Mouse (Mus musculus) heart, postnatal 10 days (tissue): ENCODE results near the gene Gpr162. TPM values are rescaled to one million over a fixed set of nuclear protein-coding genes. Genes with fewer than 3 reads are reported as not detected.
"Not testable (repeated sequence)": the region's sequence is repeated elsewhere in the genome, so short reads cannot be mapped to it uniquely, and the experiment has no call there.

Experiments used
- DNase-seq, 2 experiments: peaks; one replicate each; pipeline ENCODE4 v3.0.0; 2021
- intact Hi-C: fragments of 180-260 bp; cut with DNase I; formaldehyde crosslinking; loops from one replicate; pipeline ENCODE4 v1.15.1; 2025
- total RNA-seq, 2 experiments: library from RNA; stranded (reverse); gene quantifications; 2 replicates each; pipeline ENCODE4 v1.2.3; 2021

The Gpr162 gene
- total RNA-seq, 2 experiments from 2014 or later, result 3.0 to 4.9 TPM

GRCm38 (mm10) chr6:124814858-124815774 is 48.7 kb downstream of the Gpr162 start:
- intact Hi-C loops, result loop anchor here (1.0 kb wide), 1 partner anchor 13 kb away; no protein-coding TSS in a partner anchor

GRCm38 (mm10) chr6:124814448-124814847 is 49.3 kb downstream of the Gpr162 start:
- intact Hi-C loops, result loop anchor here (1.0 kb wide), 1 partner anchor 14 kb away; no protein-coding TSS in a partner anchor
- DNase-seq, result no peak

More at GRCm38 (mm10) chr6:124814858-124815774, 48.7 kb downstream of the Gpr162 start:
- DNase-seq, result no peak

GRCm38 (mm10) chr6:124813933-124814332 is 49.9 kb downstream of the Gpr162 start, which contains the start of gene Tpi1:
Tpi1 (minus strand) TSS chr6:124814296.
- intact Hi-C loops, result loop anchor here (1.0 kb wide), 1 partner anchor 14 kb away; no protein-coding TSS in a partner anchor
- peak; percentile 93 to 95 for DNase-seq

GRCm38 (mm10) chr6:124813496-124813895 is 50.3 kb downstream of the Gpr162 start:
- intact Hi-C loops, result no loop called here
- peak; percentile 79 for DNase-seq

GRCm38 (mm10) chr6:124812848-124813247 is 50.9 kb downstream of the Gpr162 start:
- intact Hi-C loops, result no loop called here
- peak in 1 of 2 experiments; percentile 26 for DNase-seq

GRCm38 (mm10) chr6:124811701-124812560 is 51.9 kb downstream of the Gpr162 start:
- intact Hi-C loops, result no loop called here
- no peak for DNase-seq

- DNase-seq, result no peak
- intact Hi-C loops, result no loop called here
Observed at GRCm38 (mm10) chr6:124811403-124811665, 52.4 kb downstream of the Gpr162 start.

GRCm38 (mm10) chr6:124810566-124811402 is 53.0 kb downstream of the Gpr162 start:
- DNase-seq, intact Hi-C loops: not testable (repeated sequence)

GRCm38 (mm10) chr6:124809775-124810538 is 53.8 kb downstream of the Gpr162 start:
- intact Hi-C loops, result loop anchor here (5.0 kb wide), 1 partner anchor 53 kb away; the partner anchor contains the start of genes Atn1 and Gm45234
- DNase-seq, result no peak

GRCm38 (mm10) chr6:124809052-124809774 is 54.6 kb downstream of the Gpr162 start:
- DNase-seq, result peak; percentile 87 to 90
- intact Hi-C loops, result loop anchor here (5.0 kb wide), 1 partner anchor 52 kb away; the partner anchor contains the start of genes Atn1 and Gm45234

Other genes starting within 250 kb of the Gpr162 start
- under 1 TPM; 0.26 to 0.45 TPM for gene C1s2, start 227.9 kb downstream of the Gpr162 start, total RNA-seq
- 10 to 100 TPM; 56.5 to 68.8 TPM for gene Lpcat3, start 201.0 kb downstream of the Gpr162 start, total RNA-seq
- gene Emg1, start 151.8 kb downstream of the Gpr162 start, total RNA-seq, result 10 to 100 TPM; 64.2 to 66.4 TPM
- gene Phb2, start 151.6 kb downstream of the Gpr162 start, total RNA-seq, result 100 to 1,000 TPM; 394 to 399 TPM
- 1 to 10 TPM; 5.0 to 6.0 TPM for gene Ptpn6, start 125.3 kb downstream of the Gpr162 start, total RNA-seq
- gene Grcc10, start 122.6 kb downstream of the Gpr162 start, total RNA-seq, result 100 to 1,000 TPM; 322 to 335 TPM
- gene Gm45234, start 108.0 kb downstream of the Gpr162 start, total RNA-seq, result under 1 TPM in 1 of 2 experiments, not detected in 1; 0.98 TPM
- gene Atn1, start 107.5 kb downstream of the Gpr162 start, total RNA-seq, result 10 to 100 TPM; 59.4 to 59.7 TPM
- gene Eno2, start 94.3 kb downstream of the Gpr162 start, total RNA-seq, result 1 to 10 TPM; 3.4 to 3.7 TPM
- gene Lrrc23, start 84.3 kb downstream of the Gpr162 start, total RNA-seq, result not detected
- 1 to 10 TPM; 3.1 TPM for gene Spsb2, start 55.3 kb downstream of the Gpr162 start, total RNA-seq
- gene Tpi1, start 49.7 kb downstream of the Gpr162 start, total RNA-seq, result 100 to 1,000 TPM; 870 to 877 TPM
- gene Usp5, start 34.5 kb downstream of the Gpr162 start, total RNA-seq, result 10 to 100 TPM; 87.5 to 87.9 TPM
- 10 to 100 TPM; 19.1 to 23.2 TPM for gene Cdca3, start 34.4 kb downstream of the Gpr162 start, total RNA-seq
- gene Gnb3, start 23.7 kb downstream of the Gpr162 start, total RNA-seq, result 1 to 10 TPM; 3.9 to 4.4 TPM
- 10 to 100 TPM; 27.1 to 27.3 TPM for gene P3h3, start 6.2 kb downstream of the Gpr162 start, total RNA-seq
- gene Cd4, start 24.2 kb upstream of the Gpr162 start, total RNA-seq, result 1 to 10 TPM; 1.2 to 2.1 TPM
- gene Lag3, start 47.7 kb upstream of the Gpr162 start, total RNA-seq, result under 1 TPM; 0.72 to 0.84 TPM
- 100 to 1,000 TPM; 516 to 532 TPM for gene Ptms, start 56.1 kb upstream of the Gpr162 start, total RNA-seq
- 100 to 1,000 TPM; 231 to 236 TPM for gene Mlf2, start 67.4 kb upstream of the Gpr162 start, total RNA-seq
- 100 to 1,000 TPM; 102 to 108 TPM for gene Cops7a, start 101.6 kb upstream of the Gpr162 start, total RNA-seq
- gene Pianp, start 132.7 kb upstream of the Gpr162 start, total RNA-seq, result 1 to 10 TPM; 1.7 to 2.0 TPM
- gene Zfp384, start 145.2 kb upstream of the Gpr162 start, total RNA-seq, result 10 to 100 TPM; 27.7 to 29.3 TPM
- gene Ing4, start 175.8 kb upstream of the Gpr162 start, total RNA-seq, result 10 to 100 TPM; 41.8 to 47.3 TPM
- gene Acrbp, start 185.7 kb upstream of the Gpr162 start, total RNA-seq, result 1 to 10 TPM; 2.1 to 2.8 TPM
- gene Lpar5, start 203.9 kb upstream of the Gpr162 start, total RNA-seq, result under 1 TPM; 0.37 to 0.53 TPM
- 100 to 1,000 TPM; 170 to 183 TPM for gene Chd4, start 232.0 kb upstream of the Gpr162 start, total RNA-seq